Mouse (Mus musculus) left cerebral cortex, adult 8-10 months (tissue): ENCODE results near the gene Atp8b5. TPM values are rescaled to one million over a fixed set of nuclear protein-coding genes. Genes with fewer than 3 reads are reported as not detected.
A peak's percentile ranks its signal among the peaks of the same experiment; 100 is the strongest.

Experiments
- DNase-seq, 2 experiments: peaks; one replicate each; pipeline ENCODE4 v3.0.0; 2022; ENCODE audit warnings: low spot score in 2 of 2
- total RNA-seq, 4 experiments: library from RNA; stranded (reverse); gene quantifications; 2 replicates each; pipeline ENCODE4 v1.2.4; 2022

Gene Atp8b5
- total RNA-seq, 4 experiments from 2014 or later = 0.09 to 0.46 (median 0.25) TPM

- DNase-seq = peak; percentile 56 to 67
Measured at GRCm38 (mm10) chr4:43406162-43406971, 139.4 kb downstream of the Atp8b5 start.

GRCm38 (mm10) chr4:43407071-43407920 is 140.3 kb downstream of the Atp8b5 start:
- no peak for DNase-seq

DNA sequence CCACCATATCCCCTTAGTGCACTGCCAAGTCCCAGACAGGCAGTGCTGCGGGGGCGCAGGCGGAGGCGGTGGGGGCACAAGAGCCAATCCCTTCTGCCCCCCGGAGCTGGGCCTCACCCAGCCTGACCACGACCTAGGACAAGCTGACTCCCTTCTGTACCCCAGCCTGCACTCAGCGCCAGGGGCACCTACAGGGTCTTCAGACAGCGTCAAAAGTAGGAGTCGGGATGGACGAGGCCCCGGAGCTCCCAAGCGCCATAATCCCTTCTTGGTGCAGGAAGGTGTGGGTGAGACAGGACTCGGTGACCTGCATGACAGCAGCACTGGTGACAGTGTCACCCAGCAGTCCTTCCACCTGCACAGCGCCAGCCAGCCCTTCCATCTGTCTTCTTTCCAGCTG is 147.8 kb downstream of the Atp8b5 start:
- DNase-seq = no peak

DNA sequence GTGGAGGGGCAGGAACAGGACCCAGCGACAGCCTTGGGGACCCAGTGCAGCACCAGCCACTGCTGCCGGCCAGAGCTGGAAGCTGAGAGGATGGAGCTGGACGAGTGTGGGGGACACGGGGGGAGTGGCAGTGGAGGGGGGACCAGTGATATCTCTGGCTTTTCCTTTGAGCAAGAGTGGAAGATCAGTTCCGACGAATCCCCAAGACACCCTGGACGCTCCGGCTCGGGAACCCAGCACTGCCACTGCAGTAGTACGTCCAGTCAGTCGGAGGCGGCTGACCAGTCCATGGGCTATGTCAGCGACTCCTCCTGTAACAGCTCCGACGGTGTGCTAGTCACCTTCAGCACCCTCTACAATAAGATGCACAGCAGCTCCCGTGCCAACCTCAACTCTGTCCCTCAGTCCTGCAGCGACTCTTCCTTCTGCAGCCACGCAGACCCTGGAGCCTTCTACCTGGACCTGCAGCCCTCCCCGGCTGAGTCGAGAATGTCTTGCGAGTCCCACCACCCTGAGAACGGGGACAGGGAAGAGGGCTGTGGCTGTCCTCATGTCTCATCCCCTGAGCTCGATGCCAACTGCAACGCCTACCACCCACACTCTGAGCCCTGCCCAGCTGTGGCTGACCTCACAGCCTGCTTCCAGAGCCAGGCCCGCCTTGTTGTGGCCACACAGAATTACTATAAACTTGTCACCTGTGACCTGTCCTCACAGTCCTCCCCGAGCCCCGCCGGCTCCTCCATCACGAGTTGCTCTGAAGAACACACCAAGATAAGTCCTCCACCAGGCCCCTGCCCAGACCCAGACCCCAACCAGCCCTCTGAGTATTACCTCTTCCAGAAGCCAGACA is 148.5 kb downstream of the Atp8b5 start:
- no peak for DNase-seq

- DNase-seq = no peak
Measured at GRCm38 (mm10) chr4:43416071-43416490, 149.1 kb downstream of the Atp8b5 start.

DNA sequence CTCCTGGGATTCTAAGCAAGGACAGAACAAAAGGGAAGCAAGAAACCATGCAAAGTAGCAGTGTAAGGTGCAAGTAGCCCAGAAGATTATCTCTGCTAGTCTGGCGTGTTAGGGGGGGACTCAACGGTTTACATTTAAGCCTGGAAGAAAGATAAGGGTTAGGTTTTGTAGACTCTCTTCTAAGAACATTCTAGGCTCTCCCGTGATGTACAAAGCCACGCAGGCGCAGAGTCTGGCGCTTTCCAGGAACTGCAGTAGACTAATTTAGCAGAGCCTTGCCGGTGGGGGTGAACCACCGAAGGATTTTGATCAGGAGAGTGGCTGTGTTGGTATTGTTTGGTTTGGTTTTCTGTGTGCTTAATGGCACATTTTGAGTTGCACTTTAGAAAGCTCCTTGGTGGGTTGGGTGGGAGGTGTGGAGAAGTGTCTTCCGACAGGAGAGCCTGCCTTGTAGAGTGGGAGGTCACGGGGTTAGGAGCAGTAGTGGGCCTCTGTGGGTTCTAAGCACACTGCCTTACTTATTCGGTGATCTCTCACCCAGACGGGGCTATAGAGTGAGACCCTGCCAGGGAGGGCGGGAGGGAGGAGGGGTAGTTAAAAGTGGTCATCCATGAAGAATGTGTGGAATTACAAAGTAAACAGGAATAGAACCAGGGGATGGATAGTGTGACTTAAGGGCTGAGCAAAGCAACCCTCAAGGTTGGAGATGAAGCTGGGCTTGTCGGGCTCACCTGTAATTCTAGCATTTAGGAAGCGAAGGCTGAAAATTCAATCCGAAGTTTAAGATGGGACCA is 150.5 kb downstream of the Atp8b5 start:
- no peak for DNase-seq

DNA sequence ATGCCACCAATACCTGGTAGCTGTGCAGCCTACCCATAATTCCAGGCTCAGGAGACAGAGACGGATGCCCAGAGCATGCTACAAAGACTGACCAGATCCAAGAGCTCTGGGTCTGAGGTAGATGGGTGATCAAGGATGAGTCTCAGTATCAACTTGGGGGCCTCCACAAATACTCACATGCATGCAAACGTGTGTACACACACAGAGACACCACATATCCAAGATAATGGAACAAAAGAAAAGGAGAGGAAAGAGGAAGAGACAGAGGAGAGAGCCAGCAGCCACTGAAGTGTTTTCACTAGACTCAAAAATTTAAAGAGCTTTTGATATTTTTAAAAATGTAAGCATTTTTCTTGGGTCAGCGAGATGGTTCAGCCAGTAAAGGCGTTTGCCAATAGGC is 151.5 kb downstream of the Atp8b5 start:
- no peak for DNase-seq

DNA sequence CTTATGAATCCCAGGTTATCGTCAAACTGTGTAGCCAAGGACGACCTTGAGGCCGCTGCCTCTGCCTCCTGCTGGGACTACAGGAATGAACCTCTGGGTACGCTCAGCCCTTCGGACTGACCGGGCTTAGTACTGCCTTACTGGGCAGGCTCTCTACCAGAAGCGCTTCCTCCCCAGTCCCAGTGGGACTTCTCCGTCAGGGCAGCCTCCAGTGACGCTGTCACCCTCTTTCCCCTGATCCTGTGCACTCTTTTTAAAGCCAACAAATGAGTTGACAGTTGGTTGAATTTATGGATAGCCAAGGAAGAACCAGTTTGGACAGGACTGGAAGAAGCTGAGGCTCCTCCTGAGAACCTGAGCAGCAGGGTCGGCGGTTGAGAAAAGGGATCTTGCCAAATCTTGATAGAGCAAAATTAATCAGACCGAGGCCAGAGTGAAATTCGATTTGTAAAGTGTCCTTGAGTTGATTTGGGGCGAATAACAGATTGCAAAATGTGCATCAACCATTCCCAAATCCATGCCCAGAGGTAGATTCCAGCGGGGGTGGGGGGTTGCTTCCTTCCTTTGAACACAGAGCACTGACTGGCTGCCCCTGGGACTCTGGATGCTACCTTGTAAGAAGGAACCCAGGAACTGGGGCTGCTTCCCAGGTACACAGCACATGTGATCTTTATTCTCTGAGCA is 152.2 kb downstream of the Atp8b5 start:
- no peak for DNase-seq

- DNase-seq = no peak
Measured at GRCm38 (mm10) chr4:43419801-43420281, 152.9 kb downstream of the Atp8b5 start.

DNA sequence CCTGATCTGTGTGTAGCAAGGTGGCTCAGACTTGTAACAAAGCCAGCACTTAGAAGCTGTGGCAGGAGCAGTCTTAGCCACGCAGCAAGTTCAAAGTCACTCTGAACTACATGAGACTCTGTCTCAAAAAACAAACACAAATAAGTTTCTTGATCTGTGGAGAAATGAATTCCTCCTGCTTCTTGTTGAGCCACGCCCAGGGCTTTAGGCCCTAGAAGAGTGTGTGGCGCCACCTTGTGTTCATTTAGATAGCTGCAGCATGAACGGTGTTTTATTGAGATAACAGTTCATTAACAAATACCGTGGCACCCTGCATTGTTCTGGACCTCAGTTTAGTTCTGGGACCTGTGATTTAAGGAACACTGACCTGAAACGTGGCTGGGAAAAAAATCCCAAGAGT is 153.3 kb downstream of the Atp8b5 start:
- peak in 1 of 2 experiments; percentile 59 for DNase-seq

GRCm38 (mm10) chr4:43421632-43422240 is 154.8 kb downstream of the Atp8b5 start:
- no peak for DNase-seq

Other genes starting within 250 kb of the Atp8b5 start
- 10 to 100 TPM; 23.1 to 31.2 (median 25.2) TPM for gene Pigo, start 241.3 kb upstream of the Atp8b5 start, total RNA-seq
- 100 to 1,000 TPM in 3 of 4 experiments, 10 to 100 TPM in 1; 97.3 to 121 (median 114) TPM for gene Stoml2, start 235.4 kb upstream of the Atp8b5 start, total RNA-seq
- gene Fam214b, start 220.9 kb upstream of the Atp8b5 start, total RNA-seq = 10 to 100 TPM; 32.3 to 44.5 (median 37.2) TPM
- gene Unc13b, start 208.2 kb upstream of the Atp8b5 start, total RNA-seq = 10 to 100 TPM; 43.9 to 50.8 (median 48.2) TPM
- 100 to 1,000 TPM; 116 to 144 (median 123) TPM for gene Rusc2, start 114.8 kb downstream of the Atp8b5 start, total RNA-seq
- gene Fam166b, start 162.0 kb downstream of the Atp8b5 start, total RNA-seq = 1 to 10 TPM; 1.3 to 1.9 (median 1.4) TPM
- gene Tesk1, start 174.8 kb downstream of the Atp8b5 start, total RNA-seq = 10 to 100 TPM; 91.7 to 98.0 (median 95.6) TPM
- 1 to 10 TPM in 3 of 4 experiments, under 1 TPM in 1; 0.38 to 2.9 (median 1.6) TPM for gene Cd72, start 187.5 kb downstream of the Atp8b5 start, total RNA-seq
- under 1 TPM in 1 of 4 experiments, not detected in 3; 0.46 TPM for gene Sit1, start 216.6 kb downstream of the Atp8b5 start, total RNA-seq
- gene Ccdc107, start 225.7 kb downstream of the Atp8b5 start, total RNA-seq = 10 to 100 TPM; 26.5 to 37.8 (median 30.1) TPM
- gene Arhgef39, start 232.5 kb downstream of the Atp8b5 start, total RNA-seq = 1 to 10 TPM; 1.2 to 2.2 (median 1.6) TPM
- 1 to 10 TPM; 2.1 to 5.1 (median 2.8) TPM for gene Car9, start 239.8 kb downstream of the Atp8b5 start, total RNA-seq